Mouse (Mus musculus) adrenal gland, adult 8-10 months (tissue): ENCODE results near the gene Eps15l1. TPM values are rescaled to one million over a fixed set of nuclear protein-coding genes. Genes with fewer than 3 reads are reported as not detected.

Source experiments
- DNase-seq: peaks from one replicate; pipeline ENCODE4 v3.0.0; 2022
- total RNA-seq, 4 experiments: library from RNA; stranded (reverse); gene quantifications; 2 replicates each; pipeline ENCODE4 v1.2.4; 2022

Gene Eps15l1
- total RNA-seq, 4 experiments from 2014 or later, result 43.8 to 80.2 (median 57.1) TPM

GRCm38 (mm10) chr8:72349838-72350237 lies 71.4 kb downstream of the Eps15l1 start:
- no peak for DNase-seq

GRCm38 (mm10) chr8:72348956-72349355 lies 72.3 kb downstream of the Eps15l1 start:
- DNase-seq, result no peak

GRCm38 (mm10) chr8:72348114-72348513 lies 73.1 kb downstream of the Eps15l1 start:
- no peak for DNase-seq

- no peak for DNase-seq
Measured at GRCm38 (mm10) chr8:72347553-72347952, 73.7 kb downstream of the Eps15l1 start.

DNA sequence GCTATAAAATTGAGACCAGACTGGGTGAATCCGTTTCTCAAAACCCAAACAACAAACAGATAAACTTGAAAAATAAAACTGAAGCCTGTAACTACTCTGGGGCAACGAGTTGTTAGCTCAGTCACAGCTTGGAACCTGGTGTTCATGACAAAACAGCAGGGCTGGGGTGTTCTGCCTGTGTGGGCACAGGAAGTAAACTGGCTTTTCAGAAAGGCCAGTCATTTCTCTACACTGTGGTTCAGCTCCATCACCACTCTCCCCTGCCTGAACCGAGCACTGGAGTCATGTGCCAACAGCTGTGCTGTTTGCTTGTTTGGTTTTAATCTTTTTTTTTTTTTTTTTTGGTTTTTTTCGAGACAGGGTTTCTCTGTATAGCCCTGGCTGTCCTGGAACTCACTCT lies 77.5 kb downstream of the Eps15l1 start:
- DNase-seq, result no peak

DNA sequence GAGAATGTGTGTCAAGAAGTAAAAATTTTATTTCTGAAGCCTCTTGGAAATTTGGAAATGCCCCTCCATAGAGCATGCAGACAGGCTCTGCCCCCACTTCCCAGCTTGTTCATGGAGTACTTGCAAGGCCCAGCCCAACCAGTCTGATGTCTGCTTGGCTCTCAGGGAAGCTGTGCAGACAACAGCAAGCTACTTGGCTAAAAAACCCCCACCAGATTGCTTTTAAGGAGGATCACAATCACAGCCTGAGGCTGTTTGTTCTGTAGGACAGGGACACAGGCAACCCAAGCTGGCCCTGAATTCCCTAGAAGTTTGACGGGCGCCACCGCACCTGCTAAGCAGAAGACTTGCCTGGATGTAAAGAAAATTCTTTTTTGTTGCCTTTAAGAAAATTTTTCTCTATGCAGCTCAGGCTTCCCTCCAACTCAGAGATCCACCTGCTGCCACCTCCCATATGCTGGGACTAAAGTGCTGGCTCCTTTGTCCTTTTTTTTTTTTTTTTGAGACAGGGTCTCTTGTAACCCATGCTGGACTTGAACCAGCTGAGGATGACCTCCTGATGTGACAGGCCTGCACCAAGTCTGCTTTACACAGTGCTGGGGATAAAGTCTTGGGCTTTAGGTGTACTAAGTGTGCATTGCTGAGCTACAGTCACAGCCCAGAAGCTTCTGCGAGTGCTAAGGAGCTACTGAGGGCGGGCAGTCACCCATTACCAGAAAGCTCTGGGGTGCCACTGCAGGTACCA lies 78.5 kb downstream of the Eps15l1 start:
- DNase-seq, result no peak

DNA sequence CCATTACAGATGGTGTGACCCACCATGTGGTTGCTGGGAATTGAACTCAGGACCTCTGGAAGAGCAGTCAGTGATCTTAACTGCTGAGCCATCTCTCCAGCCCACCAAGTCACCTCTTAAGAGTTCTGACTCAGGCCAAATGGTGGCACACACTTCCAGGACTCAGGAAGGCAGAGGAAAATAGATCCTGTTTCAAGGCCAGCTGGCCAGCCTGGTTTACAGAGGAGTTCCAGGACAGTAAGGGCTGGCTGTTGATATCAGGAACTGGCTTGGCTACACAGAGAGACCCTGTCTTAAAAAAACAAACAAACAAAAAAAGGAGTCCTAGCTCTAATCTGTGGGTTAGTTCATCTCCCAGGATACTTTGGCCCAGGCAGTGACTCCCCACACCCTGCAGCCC lies 84.2 kb downstream of the Eps15l1 start:
- no peak for DNase-seq

GRCm38 (mm10) chr8:72336273-72336672 lies 85.0 kb downstream of the Eps15l1 start:
- no peak for DNase-seq

- DNase-seq, result no peak
Measured at GRCm38 (mm10) chr8:72334144-72334641, 87.1 kb downstream of the Eps15l1 start.

GRCm38 (mm10) chr8:72333429-72334143 lies 87.7 kb downstream of the Eps15l1 start:
- DNase-seq, result no peak

GRCm38 (mm10) chr8:72331631-72332030 lies 89.6 kb downstream of the Eps15l1 start:
- DNase-seq, result peak; percentile 77

DNA sequence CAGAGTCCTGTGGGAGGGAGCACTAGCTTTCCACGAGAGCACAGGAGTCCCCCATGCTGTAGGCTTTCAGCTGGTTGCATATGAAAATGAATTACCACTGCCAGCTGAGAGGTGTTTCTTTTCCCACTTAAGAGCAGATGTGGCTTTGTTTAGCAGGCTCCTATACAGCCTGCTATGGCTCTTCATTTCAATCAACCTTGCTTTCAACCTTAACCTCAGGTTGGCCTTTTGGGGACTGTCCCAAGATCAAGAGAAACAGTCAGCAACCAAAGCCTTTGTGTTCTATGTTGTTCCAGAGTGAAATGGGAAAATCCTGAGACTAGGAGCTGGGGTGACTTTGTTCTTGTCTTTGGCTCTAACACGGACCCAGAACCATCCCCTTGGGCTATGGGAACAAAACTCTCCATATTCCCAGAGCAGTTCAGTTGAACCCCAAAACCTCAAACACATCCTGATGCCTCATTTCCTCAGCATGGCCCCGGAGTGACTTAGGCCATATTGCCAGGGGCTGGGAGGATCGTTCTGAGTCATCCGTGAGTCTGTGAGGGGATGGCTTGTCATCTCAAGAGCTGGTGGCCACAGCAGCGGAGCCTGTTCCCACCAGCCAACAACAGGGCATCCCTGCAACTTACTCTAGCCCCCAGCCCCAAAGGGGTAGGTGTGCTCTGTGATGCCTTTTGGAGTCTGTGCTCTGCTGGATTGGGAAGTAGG lies 90.3 kb downstream of the Eps15l1 start:
- DNase-seq, result no peak

- no peak for DNase-seq
Measured at GRCm38 (mm10) chr8:72329116-72329515, 92.1 kb downstream of the Eps15l1 start.

DNA sequence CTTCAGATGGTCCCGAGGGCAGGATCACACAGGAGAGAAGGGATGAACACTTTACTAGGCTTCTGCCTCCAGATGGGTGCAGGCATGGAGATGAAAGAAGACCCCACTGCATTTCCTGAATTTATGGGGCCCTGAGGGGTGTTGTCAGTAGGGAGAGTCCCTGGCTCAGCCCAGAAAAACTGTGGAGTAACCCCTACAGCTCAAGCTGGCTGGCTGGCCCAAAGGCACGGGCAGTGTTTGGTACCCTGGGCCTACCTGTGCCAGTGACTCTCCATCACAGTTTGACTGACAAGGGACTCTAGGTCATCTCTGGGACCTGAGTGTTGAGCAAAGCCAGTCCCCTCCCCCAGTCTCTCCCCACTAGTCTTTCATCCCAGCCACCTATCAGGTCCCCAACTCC lies 96.6 kb downstream of the Eps15l1 start:
- DNase-seq, result no peak

GRCm38 (mm10) chr8:72324036-72324706 lies 97.1 kb downstream of the Eps15l1 start:
- no peak for DNase-seq

DNA sequence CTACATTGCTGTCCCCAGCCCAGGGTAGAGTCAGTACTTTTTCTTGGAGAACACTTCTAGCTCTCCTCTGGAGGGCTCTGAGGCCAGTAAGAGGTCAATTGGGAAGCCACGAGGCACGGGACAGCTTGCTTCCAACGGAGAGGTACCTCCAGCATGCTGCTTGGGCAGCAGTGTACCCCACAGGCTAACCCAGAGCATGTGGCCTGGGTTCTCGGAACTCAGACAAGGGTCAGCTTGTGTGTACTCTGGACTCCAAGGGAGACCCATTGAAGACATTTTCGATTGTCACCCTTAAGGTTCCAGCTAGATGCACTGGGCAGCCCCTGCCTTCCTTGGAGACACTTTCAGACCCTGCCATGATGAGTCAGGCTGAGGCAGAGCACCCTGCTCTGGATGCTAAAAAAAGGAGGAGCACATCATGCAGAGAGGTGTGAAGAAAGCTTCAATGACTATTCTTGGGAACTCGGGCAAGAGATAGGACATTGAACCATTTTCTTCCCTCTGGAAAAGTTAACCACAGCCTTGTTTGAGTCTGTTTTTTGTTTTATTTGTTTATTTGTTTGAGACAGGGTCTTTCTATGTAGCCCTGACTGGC lies 98.0 kb downstream of the Eps15l1 start:
- no peak for DNase-seq

- DNase-seq, result peak; percentile 82
Measured at GRCm38 (mm10) chr8:72322471-72322889, 98.8 kb downstream of the Eps15l1 start.

GRCm38 (mm10) chr8:72321635-72322441 lies 99.4 kb downstream of the Eps15l1 start:
- DNase-seq, result no peak

GRCm38 (mm10) chr8:72320803-72321583 lies 100.3 kb downstream of the Eps15l1 start:
- DNase-seq, result no peak
